Mouse (Mus musculus) limb, embryonic 11.5 days (tissue): ENCODE data around the gene Hoxa10. TPM values are rescaled to one million over a fixed set of nuclear protein-coding genes. Genes with fewer than 3 reads are reported as not detected.

Source experiments
- ATAC-seq: fragments of 200-750 bp; cut with Nextera tagmentation; 2 replicates; pipeline ENCODE4 v1.8.0; 2017; ENCODE audit warnings: low read depth; ENCODE audit not compliant: insufficient number of reproducible peaks, low FRiP score, low TSS enrichment
- DNase-seq: peaks from one replicate; pipeline ENCODE4 v3.0.0-alpha.2; 2015; ENCODE audit warnings: low spot score
- H3K27ac ChIP-seq: fragments of 300-500 bp; sonication (generic); replicated peaks from 2 replicates; pipeline ENCODE4 v1.5.1; 2014; ENCODE audit warnings: low read depth, mild to moderate bottlenecking, low read length
- H3K27me3 ChIP-seq: fragments of 300-500 bp; sonication (generic); 2 replicates; pipeline ENCODE4 v1.6.1; 2014; ENCODE audit warnings: mild to moderate bottlenecking, low read length, mixed read lengths; ENCODE audit not compliant: control insufficient read depth, insufficient read depth
- H3K36me3 ChIP-seq: fragments of 300-500 bp; sonication (generic); 2 replicates; pipeline ENCODE4 v1.6.1; 2014; ENCODE audit warnings: mild to moderate bottlenecking, low read length, moderate library complexity, mixed read lengths; ENCODE audit not compliant: control insufficient read depth, insufficient read depth
- H3K4me1 ChIP-seq: fragments of 300-500 bp; sonication (generic); 2 replicates; pipeline ENCODE4 v1.6.1; 2014; ENCODE audit warnings: low read length, mixed read lengths; ENCODE audit not compliant: control insufficient read depth, insufficient read depth
- H3K4me2 ChIP-seq: fragments of 300-500 bp; sonication (generic); 2 replicates; pipeline ENCODE4 v1.6.1; 2014; ENCODE audit warnings: low read depth, mild to moderate bottlenecking, moderate library complexity; ENCODE audit not compliant: severe bottlenecking
- H3K4me3 ChIP-seq: fragments of 300-500 bp; sonication (generic); 2 replicates; pipeline ENCODE4 v1.5.1; 2014; ENCODE audit warnings: low read depth, low read length
- H3K9ac ChIP-seq: fragments of 300-500 bp; sonication (generic); 2 replicates; pipeline ENCODE4 v1.6.1; 2014; ENCODE audit warnings: mild to moderate bottlenecking, low read length
- H3K9me3 ChIP-seq: fragments of 300-500 bp; sonication (generic); 2 replicates; pipeline ENCODE4 v1.6.1; 2016; ENCODE audit warnings: low read length; ENCODE audit not compliant: control insufficient read depth
- WGBS: fragments of 180-500 bp; shearing (Covaris S2); extraction: QIAGEN DNeasy Blood & Tissue Kit; methylation state at CpG from one replicate; pipeline ENCODE4 v1.1.7; 2014; 5-methylcytosine and 5-hydroxymethylcytosine counted together
- polyA plus RNA-seq: library from polyadenylated mRNA; unstranded; fragments of >200 nt; fragmentation: Nextera tagmentation; extraction: Ambion mirVana; gene quantifications from 2 replicates; pipeline ENCODE4 v1.2.1, GENCODE M21; 2014

Gene Hoxa10
- polyA plus RNA-seq, 1 experiment from 2014 or later: 278 TPM

GRCm38 (mm10) chr6:52222729-52223128 lies 17.9 kb downstream of the Hoxa10 start:
- Histone ChIP-seq H3K9me3 (no peaks in the 10 kb centered on the region), H3K27ac (peak overlapping the region; percentile 98), H3K4me1 (peaks cover 27% of the 10 kb centered on the region), H3K9ac (peak overlapping the region; percentile 98), H3K4me3 (peak overlapping the region; percentile 87), H3K4me2 (peak overlapping the region; percentile 89), H3K36me3 (no peaks in the 10 kb centered on the region), H3K27me3 (no peaks in the 10 kb centered on the region)
- ATAC-seq (no peak), DNase-seq (peak; percentile 67)
- WGBS: 3% methylated on average over 13 of the region's 13 CpGs

GRCm38 (mm10) chr6:52221993-52222685 lies 18.5 kb downstream of the Hoxa10 start:
- WGBS: 1% methylated on average over 21 of the region's 21 CpGs
- Histone ChIP-seq H3K4me2 (peak overlapping the region; percentile 89), H3K27me3 (no peaks in the 10 kb centered on the region), H3K9ac (peak overlapping the region; percentile 98), H3K36me3 (no peaks in the 10 kb centered on the region), H3K9me3 (no peaks in the 10 kb centered on the region), H3K27ac (peak overlapping the region; percentile 98), H3K4me3 (peak overlapping the region; percentile 87), H3K4me1 (peaks cover 29% of the 10 kb centered on the region)
- no peak for DNase-seq
- peak; percentile 33 for ATAC-seq

- Histone ChIP-seq H3K4me2 (peak within 1 kb of the TSS; percentile 89), H3K36me3 (no peaks in the 10 kb centered on the region), H3K27me3 (no peaks in the 10 kb centered on the region), H3K4me3 (peak within 1 kb of the TSS; percentile 87), H3K27ac (peak within 1 kb of the TSS; percentile 98), H3K9me3 (no peaks in the 10 kb centered on the region), H3K4me1 (peaks cover 25% of the 10 kb centered on the region), H3K9ac (peak within 1 kb of the TSS; percentile 98)
- ATAC-seq (peak; percentile 53), DNase-seq (peak; percentile 71)
- WGBS: under 1% methylated on average over 46 of the region's 46 CpGs
Measured at GRCm38 (mm10) chr6:52221337-52221992, 19.2 kb downstream of the Hoxa10 start, which contains the start of gene Hoxa7. Gene Hoxa7 (minus strand): TSS chr6:52221854.

GRCm38 (mm10) chr6:52220865-52221310 lies 19.8 kb downstream of the Hoxa10 start:
- no peaks in the 10 kb centered on the region for H3K36me3 ChIP-seq
- H3K9ac ChIP-seq: peak overlapping the region; percentile 98
- H3K4me3 ChIP-seq: peak overlapping the region; percentile 87
- 2% methylated on average over 12 of the region's 12 CpGs for WGBS
- H3K4me2 ChIP-seq: peak overlapping the region; percentile 89
- H3K4me1 ChIP-seq: peaks cover 30% of the 10 kb centered on the region
- DNase-seq (no peak), ATAC-seq (no peak)
- peak overlapping the region; percentile 98 for H3K27ac ChIP-seq
- no peaks in the 10 kb centered on the region for H3K9me3 ChIP-seq
- H3K27me3 ChIP-seq: no peaks in the 10 kb centered on the region

GRCm38 (mm10) chr6:52220003-52220864 lies 20.4 kb downstream of the Hoxa10 start:
- H3K9ac ChIP-seq: peak overlapping the region; percentile 98
- peak overlapping the region; percentile 87 for H3K4me3 ChIP-seq

GRCm38 (mm10) chr6:52219234-52219942 lies 21.3 kb downstream of the Hoxa10 start:
- Histone ChIP-seq H3K4me3 (peak overlapping the region; percentile 87), H3K9ac (peak overlapping the region; percentile 98), H3K27me3 (no peaks in the 10 kb centered on the region), H3K36me3 (no peaks in the 10 kb centered on the region), H3K4me1 (peaks cover 43% of the 10 kb centered on the region), H3K27ac (peak overlapping the region; percentile 98), H3K4me2 (peak overlapping the region; percentile 89), H3K9me3 (no peaks in the 10 kb centered on the region)
- no peak for ATAC-seq
- 9% methylated on average over 9 of the region's 9 CpGs for WGBS
- DNase-seq: peak; percentile 61

More at GRCm38 (mm10) chr6:52220003-52220864, 20.4 kb downstream of the Hoxa10 start:
- peak overlapping the region; percentile 98 for H3K27ac ChIP-seq
- H3K27me3 ChIP-seq: no peaks in the 10 kb centered on the region
- DNase-seq: peak; percentile 74
- no peaks in the 10 kb centered on the region for H3K36me3 ChIP-seq
- H3K4me2 ChIP-seq: peak overlapping the region; percentile 89
- H3K4me1 ChIP-seq: peaks cover 35% of the 10 kb centered on the region
- H3K9me3 ChIP-seq: no peaks in the 10 kb centered on the region
- 4% methylated on average over 32 of the region's 32 CpGs for WGBS
- no peak for ATAC-seq

GRCm38 (mm10) chr6:52218643-52219215 lies 21.9 kb downstream of the Hoxa10 start:
- peak; percentile 66 for DNase-seq
- no peaks in the 10 kb centered on the region for H3K27me3 ChIP-seq

More at GRCm38 (mm10) chr6:52218643-52219215, 21.9 kb downstream of the Hoxa10 start:
- H3K9ac ChIP-seq: peak overlapping the region; percentile 98
- peak overlapping the region; percentile 87 for H3K4me3 ChIP-seq
- 3% methylated on average over 14 of the region's 14 CpGs for WGBS
- peak overlapping the region; percentile 89 for H3K4me2 ChIP-seq
- no peaks in the 10 kb centered on the region for H3K9me3 ChIP-seq
- no peak for ATAC-seq
- peaks cover 49% of the 10 kb centered on the region for H3K4me1 ChIP-seq
- H3K27ac ChIP-seq: peak overlapping the region; percentile 98
- no peaks in the 10 kb centered on the region for H3K36me3 ChIP-seq
